Mouse (Mus musculus): ENCODE results near the gene Gm5269. TPM values are rescaled to one million over a fixed set of nuclear protein-coding genes. Genes with fewer than 3 reads are reported as not detected.

The Gm5269 gene
- polyA plus RNA-seq (2014; fragmentation: Nextera tagmentation; extraction: Ambion mirVana): not detected in 2 replicates

DNA sequence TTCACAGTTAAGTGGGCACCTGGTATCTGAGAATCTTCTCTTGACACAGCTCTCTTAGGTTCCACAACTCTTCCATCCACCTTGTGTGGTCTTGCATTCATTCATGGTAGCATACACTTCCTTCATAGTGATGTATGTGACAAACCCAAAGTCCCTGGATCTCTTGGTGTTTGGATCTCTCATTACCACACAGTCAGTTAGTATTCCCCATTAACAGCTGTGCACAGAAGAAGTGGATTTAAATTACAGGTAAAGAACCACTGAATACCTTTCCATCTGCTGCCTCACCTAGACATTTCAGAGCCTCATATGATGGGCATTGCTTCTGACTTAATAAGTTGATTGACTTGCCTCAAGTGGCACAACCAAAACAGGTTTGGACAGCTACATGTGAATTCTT is at the start of gene Gm5269:
Gm5269 (minus strand) TSS at position 101 of the 400 bp plus-strand sequence.
- Histone ChIP-seq H3K27ac (ENCODE audit: low read depth, low read length) (no peak within 1 kb of the TSS), H3K27me3 (ENCODE audit: control insufficient read depth, insufficient read depth, low read length) (no peaks in the 10 kb centered on the region), H3K36me3 (ENCODE audit: control insufficient read depth, insufficient read depth, low read length) (no peaks in the 10 kb centered on the region), H3K4me3 (ENCODE audit: low read depth, low read length) (no peak within 1 kb of the TSS), H3K9ac (ENCODE audit: low read depth, low read length) (no peak within 1 kb of the TSS), H3K9me3 (replicated peaks; ENCODE audit: control insufficient read depth, low read length) (no peaks in the 10 kb centered on the region), H3K4me1 (ENCODE audit: control insufficient read depth, insufficient read depth, low read length) (no peaks in the 10 kb centered on the region), H3K4me2 (no peak within 1 kb of the TSS)
- no peak for ATAC-seq (replicated peaks; ENCODE audit: insufficient number of reproducible peaks, low FRiP score, low TSS enrichment)

DNA sequence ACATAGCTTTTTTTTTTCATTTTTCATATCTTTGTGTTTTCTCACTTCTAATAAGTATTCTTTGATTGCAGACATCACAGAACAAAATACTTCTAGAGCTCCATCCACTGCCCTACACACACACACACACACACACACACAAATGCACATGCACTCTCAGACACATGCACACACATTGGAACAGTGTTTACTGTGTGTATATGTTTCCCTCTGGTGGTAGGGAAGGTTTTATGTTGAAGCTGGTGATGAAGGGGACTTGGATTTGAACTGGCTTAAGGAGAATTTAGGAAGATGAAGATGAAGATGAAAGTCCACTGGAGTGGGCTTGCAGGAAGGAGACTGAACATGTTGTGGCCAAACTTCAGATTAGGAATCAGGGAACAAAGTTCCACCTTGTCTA is 41.1 kb upstream of the Gm5269 start:
- Histone ChIP-seq H3K4me3 (ENCODE audit: low read depth, low read length) (no peak overlapping the region), H3K36me3 (ENCODE audit: control insufficient read depth, insufficient read depth, low read length) (no peaks in the 10 kb centered on the region), H3K9me3 (replicated peaks; ENCODE audit: control insufficient read depth, low read length) (no peaks in the 10 kb centered on the region), H3K27ac (ENCODE audit: low read depth, low read length) (no peak overlapping the region), H3K4me2 (no peak overlapping the region), H3K4me1 (ENCODE audit: control insufficient read depth, insufficient read depth, low read length) (peaks cover 3% of the 10 kb centered on the region; the same call in 1 of the 2 replicates), H3K27me3 (ENCODE audit: control insufficient read depth, insufficient read depth, low read length) (peaks cover 9% of the 10 kb centered on the region), H3K9ac (ENCODE audit: low read depth, low read length) (no peak overlapping the region)
- no peak for ATAC-seq (replicated peaks; ENCODE audit: insufficient number of reproducible peaks, low FRiP score, low TSS enrichment)

DNA sequence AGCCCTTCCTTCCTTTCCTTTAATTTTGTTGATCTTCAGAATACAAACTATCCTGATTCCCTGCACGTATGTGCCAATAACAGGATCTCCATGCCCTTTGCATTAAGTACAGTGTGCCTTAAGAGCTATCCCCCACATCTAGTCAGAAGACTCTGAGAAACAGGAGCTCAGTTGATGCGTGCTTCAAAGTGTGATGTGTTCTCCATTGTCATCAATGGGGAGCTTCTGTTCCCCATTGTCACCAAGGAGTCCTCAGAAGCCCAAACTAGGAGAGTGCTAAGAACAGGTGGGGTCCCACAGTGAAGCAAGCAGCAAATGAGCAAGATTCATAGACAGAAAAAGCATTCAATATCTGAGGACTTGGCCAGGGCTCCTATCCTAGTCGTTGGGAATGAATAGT is 36.8 kb upstream of the Gm5269 start:
- Histone ChIP-seq H3K36me3 (ENCODE audit: control insufficient read depth, insufficient read depth, low read length) (no peaks in the 10 kb centered on the region), H3K4me3 (ENCODE audit: low read depth, low read length) (no peak overlapping the region), H3K9ac (ENCODE audit: low read depth, low read length) (no peak overlapping the region), H3K4me2 (peak overlapping the region; percentile 80), H3K27me3 (ENCODE audit: control insufficient read depth, insufficient read depth, low read length) (peaks cover 9% of the 10 kb centered on the region), H3K4me1 (ENCODE audit: control insufficient read depth, insufficient read depth, low read length) (peaks cover 5% of the 10 kb centered on the region; the same call in 1 of the 2 replicates), H3K27ac (ENCODE audit: low read depth, low read length) (peak overlapping the region; percentile 24; the same call in 1 of the 2 replicates), H3K9me3 (replicated peaks; ENCODE audit: control insufficient read depth, low read length) (no peaks in the 10 kb centered on the region)
- ATAC-seq (replicated peaks; ENCODE audit: insufficient number of reproducible peaks, low FRiP score, low TSS enrichment): no peak
- WGBS (ENCODE audit: insufficient replicate concordance): 34% methylated on average over 3 of the region's 3 CpGs

DNA sequence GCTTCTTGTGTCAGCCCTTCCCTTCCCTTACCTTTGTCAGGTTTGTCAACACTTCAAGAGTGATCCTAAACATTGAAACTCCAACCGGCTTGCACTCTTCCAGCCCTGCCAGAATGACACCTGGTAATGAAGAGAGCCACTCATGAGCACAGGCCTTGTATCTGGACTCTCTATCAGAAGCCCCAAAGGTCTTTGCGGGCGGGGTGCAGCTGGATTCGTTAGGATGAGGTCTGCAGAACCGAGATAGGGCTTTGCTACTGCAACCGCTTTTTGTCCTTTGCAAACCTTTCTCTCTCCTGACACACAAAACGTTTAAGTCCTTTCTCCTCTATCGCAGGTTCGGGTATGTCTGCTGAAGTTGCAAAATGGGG is 36.3 kb upstream of the Gm5269 start, which contains the start of gene Slc40a1:
Slc40a1 (minus strand) TSS at position 131 of the 371 bp plus-strand sequence.
- Histone ChIP-seq H3K27me3 (ENCODE audit: control insufficient read depth, insufficient read depth, low read length) (peaks cover 9% of the 10 kb centered on the region), H3K4me1 (ENCODE audit: control insufficient read depth, insufficient read depth, low read length) (peaks cover 5% of the 10 kb centered on the region; the same call in 1 of the 2 replicates), H3K4me3 (ENCODE audit: low read depth, low read length) (peak within 1 kb of the TSS; percentile 55), H3K4me2 (peak within 1 kb of the TSS; percentile 80), H3K9ac (ENCODE audit: low read depth, low read length) (peak within 1 kb of the TSS; percentile 70), H3K27ac (ENCODE audit: low read depth, low read length) (peak within 1 kb of the TSS; percentile 78), H3K36me3 (ENCODE audit: control insufficient read depth, insufficient read depth, low read length) (no peaks in the 10 kb centered on the region), H3K9me3 (replicated peaks; ENCODE audit: control insufficient read depth, low read length) (no peaks in the 10 kb centered on the region)
- 16% methylated on average over 9 of the region's 9 CpGs for WGBS (ENCODE audit: insufficient replicate concordance)
- ATAC-seq (replicated peaks; ENCODE audit: insufficient number of reproducible peaks, low FRiP score, low TSS enrichment): peak; percentile 87

DNA sequence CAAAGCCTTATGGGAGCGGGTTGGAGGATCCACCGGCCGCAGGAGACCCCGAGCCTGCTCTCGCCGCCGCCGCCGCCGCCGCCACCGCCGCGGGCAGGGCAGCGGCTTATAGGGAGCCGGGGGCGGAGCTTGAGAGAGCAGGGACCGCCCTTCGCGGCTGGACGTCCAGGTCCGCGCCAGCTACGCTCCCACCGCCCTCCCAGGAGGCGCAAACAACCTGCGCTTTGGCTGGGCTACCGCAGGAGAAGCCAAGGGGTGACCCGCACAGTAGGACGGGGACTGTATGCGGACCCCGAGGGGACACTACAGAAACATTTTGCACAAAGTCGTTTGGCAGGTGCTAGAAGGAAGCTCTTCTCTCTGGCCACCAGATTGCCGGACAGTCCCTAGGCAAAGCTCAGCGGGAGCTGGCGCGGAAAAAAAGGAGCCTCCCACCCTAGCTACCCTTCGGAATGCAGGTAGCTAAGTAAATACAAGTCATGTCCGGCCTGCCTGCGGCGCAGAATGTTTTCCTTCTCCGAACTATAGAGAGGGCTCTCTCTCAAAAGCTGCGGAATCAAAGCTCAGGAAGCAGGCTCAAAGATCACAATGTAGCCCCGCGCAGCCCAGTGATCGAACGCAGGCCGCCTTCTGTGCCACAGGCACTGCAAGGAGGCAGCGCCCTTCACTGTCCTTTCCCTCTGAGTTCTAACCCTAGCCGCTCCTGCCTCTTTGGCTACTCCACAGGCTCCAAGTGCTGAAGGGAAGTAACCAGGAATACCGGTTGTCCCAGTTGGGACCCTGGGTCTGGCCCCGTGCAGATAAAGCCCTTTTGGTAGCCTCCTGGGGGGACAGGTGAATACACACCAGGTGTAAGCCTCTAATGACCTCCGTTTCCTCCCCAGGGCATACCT is 35.7 kb upstream of the Gm5269 start:
- peak overlapping the region; percentile 55 for H3K4me3 ChIP-seq (ENCODE audit: low read depth, low read length)
- peak overlapping the region; percentile 78 for H3K27ac ChIP-seq (ENCODE audit: low read depth, low read length)
- ATAC-seq (replicated peaks; ENCODE audit: insufficient number of reproducible peaks, low FRiP score, low TSS enrichment): peak; percentile 92
- H3K9ac ChIP-seq (ENCODE audit: low read depth, low read length): peak overlapping the region; percentile 70
- peak overlapping the region; percentile 80 for H3K4me2 ChIP-seq
- WGBS (ENCODE audit: insufficient replicate concordance): under 1% methylated on average over 53 of the region's 53 CpGs
- H3K36me3 ChIP-seq (ENCODE audit: control insufficient read depth, insufficient read depth, low read length): no peaks in the 10 kb centered on the region
- no peaks in the 10 kb centered on the region for H3K9me3 ChIP-seq (replicated peaks; ENCODE audit: control insufficient read depth, low read length)
- peaks cover 9% of the 10 kb centered on the region for H3K27me3 ChIP-seq (ENCODE audit: control insufficient read depth, insufficient read depth, low read length)
- H3K4me1 ChIP-seq (ENCODE audit: control insufficient read depth, insufficient read depth, low read length): peaks cover 5% of the 10 kb centered on the region; the same call in 1 of the 2 replicates

DNA sequence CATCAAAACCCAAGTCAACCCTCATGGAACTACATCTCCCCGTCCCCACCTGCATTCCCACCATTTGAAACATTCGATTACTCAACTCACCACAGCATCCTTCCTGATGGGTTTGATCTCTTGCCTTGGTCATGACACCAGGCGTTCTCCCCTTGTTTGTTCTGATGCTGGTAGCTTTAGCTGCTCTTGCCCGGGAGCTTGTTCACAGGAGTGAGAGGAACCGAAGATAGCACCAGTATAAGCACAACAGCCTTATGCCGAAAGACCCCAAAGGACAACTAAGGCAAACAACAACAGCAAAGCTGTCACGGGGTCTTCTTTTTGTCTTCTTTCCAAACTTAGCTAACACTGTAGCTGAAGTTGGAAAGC is 35.0 kb upstream of the Gm5269 start:
- H3K4me3 ChIP-seq (ENCODE audit: low read depth, low read length): peak overlapping the region; percentile 55
- H3K9me3 ChIP-seq (replicated peaks; ENCODE audit: control insufficient read depth, low read length): no peaks in the 10 kb centered on the region
- H3K27me3 ChIP-seq (ENCODE audit: control insufficient read depth, insufficient read depth, low read length): peaks cover 9% of the 10 kb centered on the region
- peaks cover 5% of the 10 kb centered on the region; the same call in 1 of the 2 replicates for H3K4me1 ChIP-seq (ENCODE audit: control insufficient read depth, insufficient read depth, low read length)
- 9% methylated on average over 7 of the region's 7 CpGs for WGBS (ENCODE audit: insufficient replicate concordance)
- 0 out of 2 replicates have a peak, but pooled peaks have one; percentile 36 for ATAC-seq (replicated peaks; ENCODE audit: insufficient number of reproducible peaks, low FRiP score, low TSS enrichment)
- H3K27ac ChIP-seq (ENCODE audit: low read depth, low read length): no peak overlapping the region
- peak overlapping the region; percentile 80 for H3K4me2 ChIP-seq
- no peaks in the 10 kb centered on the region for H3K36me3 ChIP-seq (ENCODE audit: control insufficient read depth, insufficient read depth, low read length)
- peak overlapping the region; percentile 70 for H3K9ac ChIP-seq (ENCODE audit: low read depth, low read length)

DNA sequence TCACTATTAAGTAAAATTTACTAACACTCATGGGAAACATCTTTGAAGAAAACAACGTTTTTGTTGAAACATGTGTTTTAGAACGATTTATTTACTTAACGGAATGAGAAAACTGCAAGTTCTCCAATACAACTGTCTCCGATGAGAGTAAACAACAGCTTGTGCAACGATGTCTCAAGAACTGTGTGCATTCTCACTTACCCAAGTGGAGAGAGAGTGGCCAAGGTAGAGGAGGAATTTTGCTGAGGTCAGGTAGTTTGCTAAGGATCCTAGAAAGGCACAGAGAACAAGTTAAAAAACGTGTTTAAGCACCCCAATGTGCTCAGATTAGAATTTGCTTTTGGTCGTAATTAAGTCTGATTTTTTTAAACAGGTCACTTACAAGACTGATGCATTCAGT is 34.4 kb upstream of the Gm5269 start:
- Histone ChIP-seq H3K9ac (ENCODE audit: low read depth, low read length) (no peak overlapping the region), H3K36me3 (ENCODE audit: control insufficient read depth, insufficient read depth, low read length) (no peaks in the 10 kb centered on the region), H3K4me3 (ENCODE audit: low read depth, low read length) (peak overlapping the region; percentile 55), H3K27me3 (ENCODE audit: control insufficient read depth, insufficient read depth, low read length) (peaks cover 9% of the 10 kb centered on the region), H3K4me2 (peak overlapping the region; percentile 80), H3K9me3 (replicated peaks; ENCODE audit: control insufficient read depth, low read length) (no peaks in the 10 kb centered on the region), H3K4me1 (ENCODE audit: control insufficient read depth, insufficient read depth, low read length) (peaks cover 5% of the 10 kb centered on the region; the same call in 1 of the 2 replicates), H3K27ac (ENCODE audit: low read depth, low read length) (no peak overlapping the region)
- no peak for ATAC-seq (replicated peaks; ENCODE audit: insufficient number of reproducible peaks, low FRiP score, low TSS enrichment)
- 64% methylated on average over 7 of the region's 7 CpGs for WGBS (ENCODE audit: insufficient replicate concordance)

DNA sequence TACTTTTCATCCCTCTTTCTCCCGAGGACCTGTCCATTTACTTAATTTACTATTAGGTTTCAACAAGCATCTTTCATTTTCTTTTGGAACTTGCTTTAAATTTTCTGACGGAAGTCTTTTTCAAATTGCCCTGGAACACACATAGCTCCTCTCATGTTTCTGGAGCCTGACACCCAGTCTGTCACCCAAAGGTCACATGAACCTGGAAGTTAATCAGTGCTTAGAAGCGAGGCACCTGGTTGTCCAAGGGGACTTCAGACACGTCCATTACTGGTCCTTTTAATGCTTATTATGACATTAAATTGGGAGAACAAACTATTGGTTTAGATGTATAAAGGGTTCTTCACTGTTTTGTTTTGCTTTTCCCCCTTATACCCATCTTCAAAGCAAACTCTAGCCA is 33.2 kb upstream of the Gm5269 start:
- no peak overlapping the region for H3K4me2 ChIP-seq
- 81% methylated on average over 4 of the region's 4 CpGs for WGBS (ENCODE audit: insufficient replicate concordance)
- H3K4me1 ChIP-seq (ENCODE audit: control insufficient read depth, insufficient read depth, low read length): peaks cover 5% of the 10 kb centered on the region; the same call in 1 of the 2 replicates
- no peak for ATAC-seq (replicated peaks; ENCODE audit: insufficient number of reproducible peaks, low FRiP score, low TSS enrichment)
- H3K27me3 ChIP-seq (ENCODE audit: control insufficient read depth, insufficient read depth, low read length): peaks cover 9% of the 10 kb centered on the region
- H3K9me3 ChIP-seq (replicated peaks; ENCODE audit: control insufficient read depth, low read length): no peaks in the 10 kb centered on the region
- no peaks in the 10 kb centered on the region for H3K36me3 ChIP-seq (ENCODE audit: control insufficient read depth, insufficient read depth, low read length)
- no peak overlapping the region for H3K4me3 ChIP-seq (ENCODE audit: low read depth, low read length)
- no peak overlapping the region for H3K27ac ChIP-seq (ENCODE audit: low read depth, low read length)
- no peak overlapping the region for H3K9ac ChIP-seq (ENCODE audit: low read depth, low read length)
